Comparison of ENCODE assay signal across 25 mouse cellular contexts in the genomic region with DNA sequence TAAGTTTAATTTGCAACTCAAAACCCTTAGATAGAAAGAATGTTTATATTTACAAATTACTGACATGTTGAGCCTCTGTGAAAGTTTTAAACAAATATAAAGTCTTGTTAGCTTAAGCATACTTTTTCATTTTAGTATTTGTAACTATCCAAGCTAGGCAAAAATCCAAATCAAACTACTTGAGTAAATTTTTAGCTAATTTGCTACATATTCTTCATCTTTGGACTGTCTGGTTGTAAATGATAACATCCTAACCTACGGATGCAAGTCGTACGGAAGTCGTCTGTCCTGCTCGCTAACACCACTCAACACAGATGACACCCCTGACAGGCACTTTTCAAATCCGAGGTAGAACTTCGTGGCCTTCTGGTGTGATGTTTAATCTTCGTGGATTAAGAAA. TPM values are rescaled to one million over a fixed set of nuclear protein-coding genes. Genes with fewer than 3 reads are reported as not detected.
"Had no signal": no experiment of that assay in that cellular context is flagged by ENCODE, and none has a peak within 500 bp of the region (broad histone marks: within the 10 kb centered on the region; RNA-seq: fewer than 3 reads in every experiment).

No protein-coding gene starts in this region.

- H3K9ac ChIP-seq: lung, embryonic 14.5 days; midbrain, embryonic 12.5 days; neural tube, embryonic 13.5 days; neural tube, embryonic 15.5 days had no signal

- H3K4me2 ChIP-seq: lung, embryonic 14.5 days; midbrain, embryonic 12.5 days; neural tube, embryonic 13.5 days; neural tube, embryonic 15.5 days had no signal

- H3K4me1 ChIP-seq: midbrain, embryonic 10.5 days; midbrain, embryonic 12.5 days; neural tube, embryonic 13.5 days; neural tube, embryonic 15.5 days had no signal

- H3K4me3 ChIP-seq: midbrain, embryonic 10.5 days; midbrain, embryonic 12.5 days; myocyte; neural tube, embryonic 13.5 days; neural tube, embryonic 15.5 days had no signal

- H3K27ac ChIP-seq: midbrain, embryonic 10.5 days; midbrain, embryonic 12.5 days; neural tube, embryonic 13.5 days; neural tube, embryonic 15.5 days had no signal

- H3K9me3 ChIP-seq: midbrain, embryonic 10.5 days; midbrain, embryonic 12.5 days; neural tube, embryonic 13.5 days; neural tube, embryonic 15.5 days had no signal

- ATAC-seq: midbrain, embryonic 16.5 days had no signal

- DNase-seq: lung, embryonic 14.5 days; lung, postnatal 10 days; lung, postnatal 4 days; midbrain, embryonic 14.5 days; retina, postnatal 1 day; right cerebral cortex, adult 18-20 months; right cerebral cortex, postnatal 25 days; right cerebral cortex, postnatal 4 days; spleen, adult 18-20 months; thymus, adult 18-20 months; thymus, postnatal 14 days; thymus, postnatal 36 days had no signal

- H3K27me3 ChIP-seq: midbrain, embryonic 12.5 days; neural tube, embryonic 13.5 days; neural tube, embryonic 15.5 days had no signal

RNA-seq across cellular contexts. Expression of gene Gm10197, which starts 6.1 kb away (rescaled TPM):
- total RNA-seq: megakaryocyte, adult 5-6 weeks; megakaryocyte-erythroid progenitor cell, adult 5-6 weeks had no signal
- polyA plus RNA-seq: lung, embryonic 16.5 days; midbrain, embryonic 12.5 days; midbrain, embryonic 16.5 days; myocyte; neural tube, embryonic 11.5 days; neural tube, embryonic 13.5 days; neural tube, embryonic 15.5 days; small intestine, adult 2 months; stomach, embryonic 14.5 days; stomach, embryonic 16.5 days had no signal
